Mouse (Mus musculus) hindbrain, embryonic 14.5 days (tissue): ENCODE measurements around the gene Col12a1. TPM values are rescaled to one million over a fixed set of nuclear protein-coding genes. Genes with fewer than 3 reads are reported as not detected.

ENCODE experiments used
- ATAC-seq: fragments of 200-750 bp; cut with Nextera tagmentation; 2 replicates; pipeline ENCODE4 v1.8.0; 2017; ENCODE audit warnings: moderate number of reproducible peaks, mild to moderate bottlenecking, moderate TSS enrichment, moderate library complexity; ENCODE audit not compliant: low FRiP score
- DNase-seq: peaks from one replicate; pipeline ENCODE4 v3.0.0-alpha.2; 2015; ENCODE audit warnings: low spot score
- H3K27ac ChIP-seq: fragments of 300-500 bp; sonication (generic); 2 replicates; pipeline ENCODE4 v1.5.1; 2014; ENCODE audit warnings: mild to moderate bottlenecking, moderate library complexity
- H3K27me3 ChIP-seq: fragments of 300-500 bp; sonication (generic); 2 replicates; pipeline ENCODE4 v1.6.1; 2014; ENCODE audit warnings: mild to moderate bottlenecking, low read length, mixed read lengths; ENCODE audit not compliant: control insufficient read depth, insufficient read depth
- H3K36me3 ChIP-seq: fragments of 300-500 bp; sonication (generic); replicated peaks from 2 replicates; pipeline ENCODE4 v1.6.1; 2014; ENCODE audit not compliant: control insufficient read depth, insufficient read depth
- H3K4me1 ChIP-seq: fragments of 300-500 bp; sonication (generic); replicated peaks from 2 replicates; pipeline ENCODE4 v1.6.1; 2014; ENCODE audit warnings: antibody characterized with exemption, low read length, mixed read lengths; ENCODE audit not compliant: control insufficient read depth, insufficient read depth
- H3K4me2 ChIP-seq: fragments of 300-500 bp; sonication (generic); replicated peaks from 2 replicates; pipeline ENCODE4 v1.6.1; 2014; ENCODE audit warnings: mild to moderate bottlenecking, moderate library complexity
- H3K4me3 ChIP-seq: fragments of 300-500 bp; sonication (generic); replicated peaks from 2 replicates; pipeline ENCODE4 v1.5.1; 2014; ENCODE audit warnings: mild to moderate bottlenecking, low read length
- H3K9ac ChIP-seq: fragments of 300-500 bp; sonication (generic); 2 replicates; pipeline ENCODE4 v1.6.1; 2014
- H3K9me3 ChIP-seq: fragments of 300-500 bp; sonication (generic); 2 replicates; pipeline ENCODE4 v1.6.1; 2016; ENCODE audit warnings: low read length; ENCODE audit not compliant: control insufficient read depth
- WGBS: fragments of 180-500 bp; shearing (Covaris S2); extraction: QIAGEN DNeasy Blood & Tissue Kit; methylation state at CpG from one replicate; pipeline ENCODE4 v1.1.7; 2014; 5-methylcytosine and 5-hydroxymethylcytosine counted together
- polyA plus RNA-seq: library from polyadenylated mRNA; unstranded; fragments of >200 nt; fragmentation: Nextera tagmentation; extraction: Ambion mirVana; gene quantifications from 2 replicates; pipeline ENCODE4 v1.2.1, GENCODE M21; 2014

Col12a1 gene
- polyA plus RNA-seq, 1 experiment from 2014 or later = 9.8 TPM

- WGBS = 90% methylated on average over 16 of the region's 16 CpGs
- Histone ChIP-seq H3K27ac (no peak overlapping the region), H3K4me1 (no peaks in the 10 kb centered on the region), H3K36me3 (no peaks in the 10 kb centered on the region), H3K27me3 (no peaks in the 10 kb centered on the region), H3K9ac (no peak overlapping the region), H3K4me2 (no peak overlapping the region), H3K4me3 (no peak overlapping the region), H3K9me3 (no peaks in the 10 kb centered on the region)
- ATAC-seq (no peak), DNase-seq (no peak)
Observed at GRCm38 (mm10) chr9:79653327-79654150, 65.1 kb downstream of the Col12a1 start.

DNA sequence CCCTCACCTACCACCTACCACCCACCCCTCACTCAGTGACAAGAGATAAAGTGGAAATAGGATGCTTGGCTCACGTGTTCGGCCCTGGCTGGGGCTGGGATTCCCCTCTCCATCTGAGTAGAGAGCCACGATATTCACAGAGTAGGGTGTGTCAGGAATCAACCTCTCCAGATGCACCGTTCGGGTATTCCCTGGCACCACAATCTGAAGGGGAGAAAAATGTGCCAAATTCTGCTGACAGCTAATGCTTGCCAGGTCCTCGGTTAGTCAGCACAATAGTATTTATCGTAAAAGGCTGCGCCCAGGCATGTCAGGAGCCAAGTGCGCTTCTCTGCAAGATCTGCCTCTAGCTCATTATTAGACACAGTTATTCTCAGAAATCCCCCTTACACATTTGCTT is 70.0 kb downstream of the Col12a1 start:
- no peak overlapping the region for H3K27ac ChIP-seq
- no peak overlapping the region for H3K4me2 ChIP-seq
- H3K4me3 ChIP-seq = no peak overlapping the region
- 76% methylated on average over 9 of the region's 9 CpGs for WGBS
- H3K9me3 ChIP-seq = no peaks in the 10 kb centered on the region
- H3K36me3 ChIP-seq = no peaks in the 10 kb centered on the region
- H3K4me1 ChIP-seq = no peaks in the 10 kb centered on the region
- H3K9ac ChIP-seq = no peak overlapping the region
- DNase-seq (no peak), ATAC-seq (no peak)
- H3K27me3 ChIP-seq = no peaks in the 10 kb centered on the region

GRCm38 (mm10) chr9:79645757-79646156 is 72.9 kb downstream of the Col12a1 start:
- no peaks in the 10 kb centered on the region for H3K36me3 ChIP-seq
- peak; percentile 29 for DNase-seq

DNA sequence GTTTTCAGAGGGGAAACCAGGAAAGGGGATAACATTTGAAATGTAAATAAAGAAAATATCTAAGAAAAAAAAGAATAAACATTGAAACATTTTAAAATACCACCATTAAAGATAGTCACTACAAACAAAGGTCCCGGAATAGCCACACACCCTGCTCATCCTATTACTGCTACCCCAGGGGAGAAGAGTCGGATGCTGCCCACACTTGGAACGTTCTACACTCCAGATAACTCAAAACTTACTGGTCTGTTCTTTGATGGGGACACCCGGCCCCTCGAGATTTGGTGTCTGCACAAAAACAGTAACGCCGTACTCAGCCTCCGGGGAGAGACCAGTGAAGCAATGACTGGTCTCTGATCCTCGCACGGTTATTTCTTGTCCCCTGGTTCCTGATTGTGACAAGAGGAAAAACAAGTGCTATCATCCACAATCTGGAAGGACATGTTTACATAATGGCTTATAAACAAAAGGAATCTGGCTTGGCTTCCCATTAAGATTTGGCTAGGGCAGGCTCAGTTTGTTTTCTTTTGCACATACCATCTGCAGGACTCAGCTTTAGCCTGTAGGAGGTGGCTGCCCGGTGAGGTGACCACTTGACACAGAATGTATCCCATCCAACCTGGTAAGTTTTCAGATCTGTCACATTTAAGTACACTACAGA is 79.1 kb downstream of the Col12a1 start:
- DNase-seq (no peak), ATAC-seq (no peak)
- Histone ChIP-seq H3K9ac (no peak overlapping the region), H3K4me2 (no peak overlapping the region), H3K27me3 (no peaks in the 10 kb centered on the region), H3K4me3 (no peak overlapping the region), H3K4me1 (no peaks in the 10 kb centered on the region), H3K27ac (no peak overlapping the region), H3K9me3 (no peaks in the 10 kb centered on the region), H3K36me3 (no peaks in the 10 kb centered on the region)
- 90% methylated on average over 11 of the region's 11 CpGs for WGBS

More at GRCm38 (mm10) chr9:79645757-79646156, 72.9 kb downstream of the Col12a1 start:
- no peaks in the 10 kb centered on the region for H3K9me3 ChIP-seq
- H3K4me3 ChIP-seq = no peak overlapping the region
- H3K4me1 ChIP-seq = no peaks in the 10 kb centered on the region
- 85% methylated on average over 3 of the region's 3 CpGs for WGBS
- H3K9ac ChIP-seq = no peak overlapping the region
- no peaks in the 10 kb centered on the region for H3K27me3 ChIP-seq
- no peak overlapping the region for H3K4me2 ChIP-seq
- no peak overlapping the region for H3K27ac ChIP-seq
- no peak for ATAC-seq

- WGBS = 85% methylated on average over 4 of the region's 4 CpGs
- Histone ChIP-seq H3K27me3 (no peaks in the 10 kb centered on the region), H3K4me2 (no peak overlapping the region), H3K4me1 (no peaks in the 10 kb centered on the region), H3K9me3 (no peaks in the 10 kb centered on the region), H3K9ac (no peak overlapping the region), H3K27ac (no peak overlapping the region), H3K4me3 (no peak overlapping the region), H3K36me3 (no peaks in the 10 kb centered on the region)
- no peak for DNase-seq
- ATAC-seq = no peak
Observed at GRCm38 (mm10) chr9:79637879-79638278, 80.8 kb downstream of the Col12a1 start.

- no peak overlapping the region for H3K4me2 ChIP-seq
- no peaks in the 10 kb centered on the region for H3K36me3 ChIP-seq
- no peaks in the 10 kb centered on the region for H3K4me1 ChIP-seq
- no peaks in the 10 kb centered on the region for H3K27me3 ChIP-seq
- no peak overlapping the region for H3K9ac ChIP-seq
- no peak overlapping the region for H3K27ac ChIP-seq
- ATAC-seq (no peak), DNase-seq (no peak)
- H3K4me3 ChIP-seq = no peak overlapping the region
- no peaks in the 10 kb centered on the region for H3K9me3 ChIP-seq
- WGBS = 87% methylated on average over 1 of the region's 1 CpGs
Observed at GRCm38 (mm10) chr9:79634076-79634475, 84.6 kb downstream of the Col12a1 start.

GRCm38 (mm10) chr9:79631186-79631585 is 87.4 kb downstream of the Col12a1 start:
- ATAC-seq = no peak
- Histone ChIP-seq H3K27me3 (no peaks in the 10 kb centered on the region), H3K36me3 (no peaks in the 10 kb centered on the region), H3K4me1 (no peaks in the 10 kb centered on the region), H3K4me2 (no peak overlapping the region), H3K9me3 (no peaks in the 10 kb centered on the region), H3K4me3 (no peak overlapping the region), H3K27ac (no peak overlapping the region), H3K9ac (no peak overlapping the region)
- DNase-seq = no peak
- 93% methylated on average over 7 of the region's 7 CpGs for WGBS

DNA sequence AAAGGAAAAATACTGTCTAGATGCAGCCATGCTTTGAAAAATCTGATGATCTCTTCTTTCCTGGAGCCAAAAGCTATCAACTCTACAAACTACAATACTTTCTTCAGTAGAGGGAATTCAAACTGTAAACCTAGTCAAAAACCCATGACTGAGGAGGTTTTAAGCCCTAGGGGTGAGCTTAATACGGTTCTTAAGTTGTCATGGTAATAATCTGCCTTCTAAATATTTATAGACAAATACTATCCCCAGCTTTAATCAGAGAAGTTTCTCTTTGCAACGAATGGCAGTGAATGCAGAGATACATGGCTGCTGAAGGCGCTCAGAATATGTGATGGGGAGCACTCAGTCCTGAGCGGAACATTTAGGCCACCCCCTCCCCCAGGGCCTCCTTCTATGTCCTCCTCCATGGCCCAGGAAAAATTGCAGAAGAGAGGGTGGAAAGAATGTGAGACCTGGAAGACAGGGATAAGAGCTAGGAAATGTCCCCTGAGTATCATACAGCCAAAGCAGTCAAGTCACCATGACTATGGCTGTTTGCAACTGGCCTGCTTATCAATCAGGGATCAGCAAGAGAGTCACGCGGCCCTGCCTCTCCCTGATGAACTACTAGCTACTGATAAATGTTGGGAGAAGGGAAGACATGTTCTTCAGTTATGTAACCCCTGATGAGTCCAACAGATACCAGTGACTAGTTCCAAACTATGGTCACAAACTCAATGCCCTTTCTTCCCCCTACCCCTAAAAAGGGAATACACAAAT is 99.6 kb downstream of the Col12a1 start:
- Histone ChIP-seq H3K27ac (no peak overlapping the region), H3K27me3 (no peaks in the 10 kb centered on the region), H3K9me3 (no peaks in the 10 kb centered on the region), H3K4me1 (no peaks in the 10 kb centered on the region), H3K4me2 (no peak overlapping the region), H3K4me3 (no peak overlapping the region), H3K9ac (no peak overlapping the region), H3K36me3 (no peaks in the 10 kb centered on the region)
- ATAC-seq (no peak), DNase-seq (no peak)
- 83% methylated on average over 6 of the region's 6 CpGs for WGBS

- Histone ChIP-seq H3K4me2 (no peak overlapping the region), H3K27ac (no peak overlapping the region), H3K36me3 (no peaks in the 10 kb centered on the region), H3K27me3 (no peaks in the 10 kb centered on the region), H3K4me3 (no peak overlapping the region), H3K9me3 (no peaks in the 10 kb centered on the region), H3K9ac (no peak overlapping the region), H3K4me1 (no peaks in the 10 kb centered on the region)
- DNase-seq = no peak
- 0 out of 2 replicates have a peak, but pooled peaks have one; percentile 27 for ATAC-seq
- 28% methylated on average over 3 of the region's 3 CpGs for WGBS
Observed at GRCm38 (mm10) chr9:79617336-79617735, 101.3 kb downstream of the Col12a1 start.
